Mouse (Mus musculus) cortical plate, adult 2 months (tissue): ENCODE measurements at regions not wholly inside any gene's neighbourhood (a gene's known extent, or its start where the extent isn't known, plus 50 kb on each side); places are given as distances from the start of the nearest gene placed in this dataset.

Experiments
- CTCF ChIP-seq: fragments of 200-500 bp; IDR thresholded peaks from 2 replicates; pipeline ENCODE4 v1.5.1; 2011; ENCODE audit warnings: mild to moderate bottlenecking, control low read depth, low read length; ENCODE audit not compliant: insufficient read depth; ENCODE audit errors: extremely low read depth
- POLR2A ChIP-seq: fragments of 200-500 bp; IDR thresholded peaks from 2 replicates; pipeline ENCODE4 v1.6.1; 2011; ENCODE audit warnings: mild to moderate bottlenecking, low read length, control low read depth; ENCODE audit not compliant: insufficient read depth; ENCODE audit errors: extremely low read depth

DNA sequence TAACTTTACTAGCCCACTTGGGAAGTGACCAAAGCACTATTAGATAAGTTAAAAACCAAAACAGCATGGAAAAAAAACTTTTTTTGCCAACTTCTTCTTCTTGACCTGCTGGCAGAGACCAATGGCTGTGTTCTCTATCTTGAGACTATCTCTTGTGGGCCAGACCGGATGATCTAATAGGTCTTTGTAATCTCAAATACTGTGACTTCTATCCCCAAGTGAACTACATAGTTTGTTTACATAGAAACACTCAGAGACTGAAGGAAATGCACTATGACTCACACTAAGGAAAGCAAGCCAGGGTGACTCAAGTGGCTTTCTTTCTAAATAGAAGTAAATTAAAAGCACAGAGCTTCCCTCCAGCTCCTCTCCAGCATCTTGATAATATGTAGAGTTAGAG is 384.3 kb upstream of the Ubash3b start:
- TF ChIP-seq POLR2A (no peak), CTCF (no peak)
